Mouse (Mus musculus) liver, postnatal 0 days (tissue): ENCODE measurements around the gene Rpap3.

Experiments
- CTCF ChIP-seq: sonication (generic); IDR thresholded peaks from 2 replicates; pipeline ENCODE4 v1.5.1; 2016; ENCODE audit warnings: antibody characterized with exemption, low read depth
- EP300 ChIP-seq: IDR thresholded peaks from 2 replicates; pipeline ENCODE4 v1.6.1; 2016; ENCODE audit warnings: antibody characterized with exemption, low read depth, mild to moderate bottlenecking

DNA sequence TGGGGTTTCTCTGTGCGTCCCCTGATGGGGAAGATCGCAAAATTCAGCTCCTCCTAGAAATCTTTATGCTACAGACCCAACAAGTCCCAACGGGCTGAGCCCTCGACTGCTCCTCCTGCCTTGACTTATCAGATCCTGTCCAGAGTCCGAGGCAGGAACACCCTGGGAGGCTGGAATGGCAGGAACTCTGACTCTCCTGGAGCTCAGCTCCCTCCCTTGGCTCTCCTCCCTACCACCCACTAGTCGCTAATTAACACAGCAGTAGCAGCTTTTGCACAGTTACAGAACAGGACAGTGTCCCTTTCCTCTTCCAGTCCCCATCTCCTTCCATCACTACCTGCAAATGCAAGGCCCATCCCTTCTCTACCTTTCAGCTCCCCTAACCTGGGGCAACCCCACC, 24.7 kb upstream of the Rpap3 start:
- TF ChIP-seq CTCF, result no peak
- TF ChIP-seq EP300, result no peak
